Mouse (Mus musculus): ENCODE results near the gene Grhl3.

DNA sequence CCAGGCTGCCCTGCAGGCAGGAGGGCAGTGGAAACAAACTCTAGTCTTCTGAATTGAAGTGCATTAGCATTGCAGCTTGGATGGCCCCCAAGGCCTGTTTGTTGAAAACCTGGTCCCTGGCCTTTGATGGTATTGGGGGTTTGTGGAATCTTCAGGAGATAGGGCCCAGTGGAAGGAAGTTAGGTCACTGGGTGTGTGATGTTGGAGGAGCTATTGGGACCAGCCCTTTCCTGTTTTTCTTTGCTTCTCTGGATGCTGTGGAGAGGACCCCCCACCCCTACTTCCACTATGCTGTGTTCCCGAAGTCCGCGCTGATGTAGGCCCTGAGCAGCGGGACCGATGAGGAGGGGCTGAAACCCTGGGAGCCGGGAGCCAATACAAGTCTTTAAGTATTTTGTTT is 75.3 kb downstream of the Grhl3 start:
- TF ChIP-seq GATA1 (IDR thresholded peaks at IDR 0.05; ENCODE audit: borderline replicate concordance, low read length): no peak
- TF ChIP-seq FLI1 (IDR thresholded peaks at IDR 0.05; ENCODE audit: low read length): no peak

All from megakaryocyte, embryonic 14.5 days (primary cell).